Mouse (Mus musculus) heart, postnatal 25 days (tissue): ENCODE data around the gene Olfr819. TPM values are rescaled to one million over a fixed set of nuclear protein-coding genes. Genes with fewer than 3 reads are reported as not detected.
"Not testable (repeated sequence)": the region's sequence is repeated elsewhere in the genome, so short reads cannot be mapped to it uniquely, and the experiment has no call there.

Experiments used
- DNase-seq: peaks from one replicate; pipeline ENCODE4 v3.0.0; 2022; ENCODE audit warnings: low spot score
- intact Hi-C: fragments of 180-260 bp; cut with DNase I; formaldehyde crosslinking; loops from one replicate; pipeline ENCODE4 v1.15.1; 2025
- total RNA-seq, 2 experiments: library from RNA; stranded (reverse); gene quantifications; 2 replicates each; pipeline ENCODE4 v1.2.3; 2021

Gene Olfr819
- not detected for total RNA-seq

DNA sequence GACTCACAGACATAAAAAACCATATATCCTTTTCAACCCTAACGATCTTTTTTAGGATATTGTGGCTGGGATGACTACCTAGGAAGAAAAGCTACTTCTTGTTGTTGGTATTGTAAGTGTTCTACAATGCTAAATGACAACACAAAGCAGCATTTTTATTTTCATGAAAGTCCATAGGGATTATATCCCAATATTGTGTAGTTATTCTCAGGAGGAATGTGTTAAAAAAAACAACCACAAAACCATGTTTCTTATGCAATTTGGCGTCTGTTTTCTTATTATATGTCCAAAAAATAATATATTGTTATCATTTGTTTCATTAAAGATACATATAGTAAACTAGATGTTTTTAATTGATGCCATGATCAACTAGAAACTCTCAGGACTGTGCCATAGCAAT, at the start of gene Olfr819:
TSS of gene Olfr819 (minus strand) at position 101 of the 400 bp plus-strand sequence.
- DNase-seq, intact Hi-C loops: not testable (repeated sequence)

DNA sequence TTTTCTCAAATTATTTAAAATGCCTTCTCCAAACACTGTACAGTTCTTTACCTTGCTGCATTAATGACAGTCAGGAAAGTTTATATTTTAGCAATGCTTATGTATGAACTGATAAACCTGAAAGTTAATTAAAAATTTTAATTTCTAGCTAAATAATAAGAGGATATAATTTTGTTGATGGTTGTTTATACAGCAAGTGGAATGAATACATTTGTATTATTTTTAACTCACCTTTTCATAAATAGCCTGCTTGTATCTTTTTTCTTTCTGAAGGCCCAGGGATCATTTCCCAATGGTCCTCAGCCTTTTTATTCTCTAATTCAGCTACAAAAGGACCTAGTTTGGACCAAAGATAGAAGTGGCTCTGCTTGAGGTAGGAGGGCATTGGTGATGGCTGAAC, 45.3 kb upstream of the Olfr819 start, which contains the start of gene Olfr820:
TSS of gene Olfr820 (plus strand) at position 301 of the 400 bp plus-strand sequence.
- intact Hi-C loops = no loop called here
- no peak for DNase-seq

DNA sequence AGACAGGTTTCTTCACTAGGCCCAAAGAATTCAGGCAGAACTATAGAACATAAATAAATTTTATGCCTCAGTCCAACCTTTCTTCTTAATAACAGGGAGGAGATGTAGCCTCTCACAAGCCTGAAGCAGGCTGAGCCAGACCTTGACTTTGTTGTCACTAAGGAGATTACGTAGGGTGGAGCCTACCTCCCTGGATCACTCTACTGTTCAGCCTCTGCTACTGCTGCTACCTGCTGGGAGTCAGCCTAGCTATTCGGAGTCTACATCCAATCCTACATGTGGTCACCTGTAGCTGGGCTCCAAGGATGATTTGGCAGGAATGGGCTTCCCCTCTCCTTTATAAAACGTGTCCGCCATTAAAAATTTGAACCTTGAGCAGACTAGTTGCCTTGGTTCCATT, 38.3 kb upstream of the Olfr819 start:
- intact Hi-C loops, DNase-seq: not testable (repeated sequence)

DNA sequence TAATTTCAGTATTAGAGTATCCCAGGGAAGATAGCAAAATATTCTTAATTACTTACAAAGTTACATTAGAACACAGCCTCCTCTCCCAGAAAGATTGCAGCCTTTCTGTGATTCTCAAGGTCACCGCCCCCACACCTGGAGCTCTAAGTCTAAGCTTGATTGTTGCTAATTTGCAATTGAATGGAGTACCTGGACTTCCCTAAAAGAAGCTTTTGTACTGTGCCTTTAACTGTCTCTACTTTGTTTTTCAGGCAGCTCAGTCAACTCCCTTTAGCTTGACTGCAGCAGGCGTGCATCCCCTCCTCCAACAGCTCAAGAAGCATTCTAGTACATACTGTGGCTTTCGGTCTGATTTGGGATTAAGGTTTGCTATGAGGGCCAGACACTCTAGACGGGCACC, 37.0 kb upstream of the Olfr819 start:
- intact Hi-C loops, DNase-seq: not testable (repeated sequence)

DNA sequence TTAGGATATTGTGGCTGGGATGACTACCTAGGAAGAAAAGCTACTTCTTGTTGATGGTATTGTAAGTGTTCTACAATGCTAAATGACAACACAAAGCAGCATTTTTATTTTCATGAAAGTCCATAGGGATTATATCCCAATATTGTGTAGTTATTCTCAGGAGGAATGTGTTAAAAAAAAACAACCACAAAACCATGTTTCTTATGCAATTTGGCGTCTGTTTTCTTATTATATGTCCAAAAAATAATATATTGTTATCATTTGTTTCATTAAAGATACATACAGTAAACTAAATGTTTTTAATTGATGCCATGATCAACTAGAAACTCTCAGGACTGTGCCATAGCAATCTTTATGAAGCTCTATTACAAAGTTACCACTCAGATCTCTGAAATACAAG, 17.9 kb upstream of the Olfr819 start, which contains the start of gene Gm10310:
TSS of gene Gm10310 (minus strand) at position 101 of the 400 bp plus-strand sequence.
- DNase-seq, intact Hi-C loops: not testable (repeated sequence)

DNA sequence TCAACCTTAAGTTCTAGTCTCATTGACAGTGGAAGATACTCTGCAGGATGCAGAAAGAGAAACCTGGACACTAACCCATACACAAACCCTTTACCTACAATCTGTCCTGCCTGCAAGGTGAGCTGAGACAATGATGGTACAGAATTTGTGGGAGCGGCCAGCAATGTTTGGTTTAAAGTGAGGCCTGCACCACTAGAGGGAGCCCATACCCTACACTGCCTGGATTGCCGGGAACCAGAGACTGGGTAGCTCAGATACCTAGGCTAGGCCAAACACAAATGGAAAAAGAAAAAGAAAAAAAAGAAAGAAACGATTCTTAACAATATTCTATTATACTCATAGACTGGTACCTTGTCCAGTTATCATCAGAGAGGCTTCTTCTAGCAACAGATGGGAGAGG, 14.8 kb upstream of the Olfr819 start:
- intact Hi-C loops, DNase-seq: not testable (repeated sequence)

DNA sequence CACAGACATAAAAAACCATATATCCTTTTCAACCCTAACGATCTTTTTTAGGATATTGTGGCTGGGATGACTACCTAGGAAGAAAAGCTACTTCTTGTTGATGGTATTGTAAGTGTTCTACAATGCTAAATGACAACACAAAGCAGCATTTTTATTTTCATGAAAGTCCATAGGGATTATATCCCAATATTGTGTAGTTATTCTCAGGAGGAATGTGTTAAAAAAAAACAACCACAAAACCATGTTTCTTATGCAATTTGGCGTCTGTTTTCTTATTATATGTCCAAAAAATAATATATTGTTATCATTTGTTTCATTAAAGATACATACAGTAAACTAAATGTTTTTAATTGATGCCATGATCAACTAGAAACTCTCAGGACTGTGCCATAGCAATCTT, 9.0 kb upstream of the Olfr819 start, which contains the start of gene Olfr247:
TSS of gene Olfr247 (minus strand) at position 101 of the 400 bp plus-strand sequence.
- DNase-seq = not testable (repeated sequence)

DNA sequence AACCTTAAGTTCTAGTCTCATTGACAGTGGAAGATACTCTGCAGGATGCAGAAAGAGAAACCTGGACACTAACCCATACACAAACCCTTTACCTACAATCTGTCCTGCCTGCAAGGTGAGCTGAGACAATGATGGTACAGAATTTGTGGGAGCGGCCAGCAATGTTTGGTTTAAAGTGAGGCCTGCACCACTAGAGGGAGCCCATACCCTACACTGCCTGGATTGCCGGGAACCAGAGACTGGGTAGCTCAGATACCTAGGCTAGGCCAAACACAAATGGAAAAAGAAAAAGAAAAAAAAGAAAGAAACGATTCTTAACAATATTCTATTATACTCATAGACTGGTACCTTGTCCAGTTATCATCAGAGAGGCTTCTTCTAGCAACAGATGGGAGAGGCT, 5.9 kb upstream of the Olfr819 start:
- intact Hi-C loops, DNase-seq: not testable (repeated sequence)

More for the DNA sequence above, 9.0 kb upstream of the Olfr819 start, which contains the start of gene Olfr247:
- intact Hi-C loops = not testable (repeated sequence)

DNA sequence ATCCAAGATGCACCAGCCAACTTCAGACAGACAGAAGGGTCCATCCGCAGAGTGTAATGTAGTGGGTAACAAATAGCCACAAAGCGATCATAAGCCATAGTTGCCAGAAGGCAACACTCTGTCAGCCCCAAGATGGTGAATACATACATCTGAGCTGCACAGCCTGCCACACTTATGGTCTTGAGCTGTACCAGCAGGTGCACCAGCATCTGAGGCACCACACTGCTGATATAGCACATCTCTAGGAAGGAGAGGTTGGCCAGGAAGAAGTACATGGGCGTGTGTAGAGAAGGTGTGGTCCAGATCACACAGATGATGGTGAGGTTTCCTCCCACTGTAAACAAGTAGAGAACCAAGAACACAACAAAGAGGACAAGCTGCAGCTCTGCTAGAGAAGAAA, 834 bp downstream of the Olfr819 start:
- intact Hi-C loops, DNase-seq: not testable (repeated sequence)

DNA sequence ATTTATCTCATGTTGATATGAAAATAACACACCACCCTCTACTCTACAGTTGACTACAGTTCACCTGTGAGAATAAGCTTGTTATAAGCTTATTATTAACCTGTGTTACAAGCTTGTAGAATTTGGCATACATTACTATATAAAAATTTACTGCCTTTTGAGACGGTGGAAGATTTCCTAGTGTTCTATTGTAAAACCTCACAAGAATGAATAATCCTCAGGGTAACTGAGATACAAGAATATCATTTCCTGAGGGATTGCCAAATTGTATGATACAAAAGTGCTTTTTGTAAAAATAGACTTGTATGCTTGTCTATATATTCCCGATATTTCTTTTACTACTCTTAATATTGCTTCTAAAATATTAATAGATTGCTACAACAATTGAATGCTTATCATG, 18.1 kb downstream of the Olfr819 start, which contains the start of gene Olfr818:
TSS of gene Olfr818 (minus strand) at position 101 of the 400 bp plus-strand sequence.
- DNase-seq = no peak
- intact Hi-C loops = no loop called here

DNA sequence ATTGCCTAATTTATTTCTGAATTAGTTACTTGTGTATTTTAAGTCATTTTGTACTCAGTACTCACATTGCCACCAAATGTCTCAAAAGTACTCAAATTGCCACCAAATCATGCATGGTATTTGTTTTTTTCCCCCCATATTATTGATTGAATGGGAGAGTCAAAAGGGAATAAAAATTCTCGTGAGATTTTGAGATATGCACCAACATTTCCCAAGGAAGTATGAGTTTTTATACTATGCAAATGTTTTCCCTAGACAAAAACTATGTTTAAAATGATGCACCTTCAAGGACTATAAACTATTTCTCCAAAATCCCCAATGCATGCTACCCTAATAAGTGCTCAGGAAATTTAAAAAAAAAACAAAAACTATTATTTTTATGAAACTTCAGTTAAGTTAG, 51.6 kb downstream of the Olfr819 start, which contains the start of gene Olfr816:
TSS of gene Olfr816 (minus strand) at position 101 of the 400 bp plus-strand sequence.
- intact Hi-C loops = no loop called here

More for the DNA sequence above, 51.6 kb downstream of the Olfr819 start, which contains the start of gene Olfr816:
- DNase-seq = no peak

Other genes with a start within 250 kb of the Olfr819 start
- gene Olfr805, start 237.9 kb downstream of the Olfr819 start, total RNA-seq = not detected
- gene Olfr806, start 225.3 kb downstream of the Olfr819 start, total RNA-seq = not detected
- gene Olfr807, start 209.5 kb downstream of the Olfr819 start, total RNA-seq = not detected
- gene Olfr808, start 201.8 kb downstream of the Olfr819 start, total RNA-seq = not detected
- not detected for gene Olfr809, start 192.6 kb downstream of the Olfr819 start, total RNA-seq
- not detected for gene Olfr810, start 172.3 kb downstream of the Olfr819 start, total RNA-seq
- not detected for gene Olfr811, start 162.9 kb downstream of the Olfr819 start, total RNA-seq
- gene Olfr812, start 121.2 kb downstream of the Olfr819 start, total RNA-seq = not detected
- gene Olfr813, start 111.9 kb downstream of the Olfr819 start, total RNA-seq = not detected
- not detected for gene Olfr814, start 87.4 kb downstream of the Olfr819 start, total RNA-seq
- gene Olfr815, start 61.4 kb downstream of the Olfr819 start, total RNA-seq = not detected
- not detected for gene Olfr816, start 51.7 kb downstream of the Olfr819 start, total RNA-seq
- not detected for gene Olfr818, start 18.2 kb downstream of the Olfr819 start, total RNA-seq
- gene Olfr247, start 8.9 kb upstream of the Olfr819 start, total RNA-seq = not detected
- gene Gm10310, start 17.8 kb upstream of the Olfr819 start, total RNA-seq = not detected
- not detected for gene Olfr820, start 45.4 kb upstream of the Olfr819 start, total RNA-seq
- gene Olfr821, start 63.1 kb upstream of the Olfr819 start, total RNA-seq = not detected
- gene Olfr822, start 103.9 kb upstream of the Olfr819 start, total RNA-seq = not detected
- gene Olfr823, start 148.1 kb upstream of the Olfr819 start, total RNA-seq = not detected
- not detected for gene Olfr824, start 162.7 kb upstream of the Olfr819 start, total RNA-seq
- not detected for gene Olfr825, start 199.5 kb upstream of the Olfr819 start, total RNA-seq
- gene Olfr826, start 216.9 kb upstream of the Olfr819 start, total RNA-seq = not detected
- not detected for gene Olfr827, start 247.1 kb upstream of the Olfr819 start, total RNA-seq